ENCODE assay signal across 10 mouse cellular contexts in genomic region chr3:65586966-65587365, GRCm38 (mm10). TPM values are rescaled to one million over a fixed set of nuclear protein-coding genes. Genes with fewer than 3 reads are reported as not detected.
A peak's percentile ranks its signal among the peaks of the same experiment; 100 is the strongest.
DNase-seq lines count a peak whose midpoint lies in the region; ATAC-seq lines count a peak whose summit lies in the region.
"Had no signal": no experiment of that assay in that cellular context is flagged by ENCODE, and none has a peak within 500 bp of the region (broad histone marks: within the 10 kb centered on the region; RNA-seq: fewer than 3 reads in every experiment).

No protein-coding gene starts in this region.

- H3K27ac ChIP-seq in intestine, embryonic 14.5 days (ENCODE audit: low read depth), result no peak overlapping the region
- no peak overlapping the region for H3K27ac ChIP-seq in intestine, embryonic 16.5 days (ENCODE audit: low read length)
- H3K27ac ChIP-seq in embryonic facial prominence, embryonic 12.5 days, result no peak overlapping the region
- 0 out of 2 replicates have a peak overlapping the region, but pooled peaks have one; percentile 4 for H3K27ac ChIP-seq in hindbrain, embryonic 15.5 days (replicated peaks)
- no peak overlapping the region for H3K27ac ChIP-seq in midbrain, embryonic 14.5 days (replicated peaks; ENCODE audit: low read depth, low read length)

- H3K4me1 ChIP-seq in intestine, embryonic 14.5 days (replicated peaks; ENCODE audit: control insufficient read depth, insufficient read depth, low read length), result peaks cover 20% of the 10 kb centered on the region
- H3K4me1 ChIP-seq in intestine, embryonic 16.5 days (ENCODE audit: control insufficient read depth, insufficient read depth, low read length), result peaks cover 7% of the 10 kb centered on the region; the same call in 1 of the 2 replicates
- peaks cover 26% of the 10 kb centered on the region for H3K4me1 ChIP-seq in embryonic facial prominence, embryonic 12.5 days
- H3K4me1 ChIP-seq in hindbrain, embryonic 15.5 days (replicated peaks), result peaks cover 14% of the 10 kb centered on the region
- H3K4me1 ChIP-seq in midbrain, embryonic 14.5 days (ENCODE audit: control insufficient read depth, insufficient read depth, low read length), result peaks cover 8% of the 10 kb centered on the region; the same call in 1 of the 2 replicates

- DNase-seq in intestine, embryonic 14.5 days (ENCODE audit: low spot score), result no peak
- DNase-seq in midbrain, embryonic 14.5 days, result no peak
- no peak for DNase-seq in thymus, postnatal 14 days
- no peak for DNase-seq in cerebellum, adult 8-10 months

- ATAC-seq in intestine, embryonic 14.5 days (replicated peaks; ENCODE audit: low FRiP score, low TSS enrichment, low read depth), result no peak
- no peak for ATAC-seq in intestine, embryonic 16.5 days
- no peak for ATAC-seq in embryonic facial prominence, embryonic 12.5 days (ENCODE audit: insufficient number of reproducible peaks, insufficient read depth, low FRiP score, low TSS enrichment)
- no peak for ATAC-seq in hindbrain, embryonic 15.5 days (ENCODE audit: low FRiP score, low read depth)
- no peak for ATAC-seq in midbrain, embryonic 14.5 days (ENCODE audit: low FRiP score, low TSS enrichment)
- ATAC-seq in frontal cortex, adult (ENCODE audit: low TSS enrichment), result no peak; the same call in 1 of the 2 replicates

- no peaks in the 10 kb centered on the region for H3K27me3 ChIP-seq in intestine, embryonic 14.5 days (replicated peaks; ENCODE audit: control insufficient read depth, insufficient read depth, low read length)
- no peaks in the 10 kb centered on the region for H3K27me3 ChIP-seq in intestine, embryonic 16.5 days (replicated peaks; ENCODE audit: control insufficient read depth, insufficient read depth, low read length)
- H3K27me3 ChIP-seq in embryonic facial prominence, embryonic 12.5 days, result no peaks in the 10 kb centered on the region
- no peaks in the 10 kb centered on the region for H3K27me3 ChIP-seq in hindbrain, embryonic 15.5 days
- H3K27me3 ChIP-seq in midbrain, embryonic 14.5 days (ENCODE audit: control insufficient read depth, insufficient read depth, low read length), result no peaks in the 10 kb centered on the region; the same call in 1 of the 2 replicates

- H3K4me3 ChIP-seq in intestine, embryonic 14.5 days (ENCODE audit: low read depth, low read length), result no peak overlapping the region
- no peak overlapping the region; the same call in 1 of the 2 replicates for H3K4me3 ChIP-seq in intestine, embryonic 16.5 days (ENCODE audit: low read length)
- H3K4me3 ChIP-seq in embryonic facial prominence, embryonic 12.5 days, result peak overlapping the region; percentile 21; the same call in 1 of the 2 replicates
- peak overlapping the region; percentile 31; the same call in 1 of the 2 replicates for H3K4me3 ChIP-seq in hindbrain, embryonic 15.5 days
- no peak overlapping the region for H3K4me3 ChIP-seq in midbrain, embryonic 14.5 days (replicated peaks; ENCODE audit: low read depth, low read length)
- H3K4me3 ChIP-seq: erythroblast, embryonic 14.5 days had no signal

- H3K9ac ChIP-seq in intestine, embryonic 14.5 days (ENCODE audit: low read length), result peak overlapping the region; percentile 14; the same call in 1 of the 2 replicates
- no peak overlapping the region for H3K9ac ChIP-seq in intestine, embryonic 16.5 days (ENCODE audit: low read depth, low read length)
- no peak overlapping the region for H3K9ac ChIP-seq in embryonic facial prominence, embryonic 12.5 days
- peak overlapping the region; percentile 27; the same call in 1 of the 2 replicates for H3K9ac ChIP-seq in hindbrain, embryonic 15.5 days
- H3K9ac ChIP-seq in midbrain, embryonic 14.5 days (replicated peaks; ENCODE audit: low read length), result no peak overlapping the region

- 83% methylated on average over 2 of the region's 2 CpGs for WGBS in intestine, embryonic 14.5 days
- 89% methylated on average over 2 of the region's 2 CpGs for WGBS in intestine, embryonic 16.5 days
- 62% methylated on average over 2 of the region's 2 CpGs for WGBS in embryonic facial prominence, embryonic 12.5 days
- 68% methylated on average over 2 of the region's 2 CpGs for WGBS in hindbrain, embryonic 15.5 days
- WGBS in midbrain, embryonic 14.5 days, result 62% methylated on average over 2 of the region's 2 CpGs

- H3K4me2 ChIP-seq in intestine, embryonic 14.5 days (ENCODE audit: low read length), result peak overlapping the region; percentile 53
- no peak overlapping the region for H3K4me2 ChIP-seq in intestine, embryonic 16.5 days (ENCODE audit: low read depth, low read length)
- peak overlapping the region; percentile 44 for H3K4me2 ChIP-seq in embryonic facial prominence, embryonic 12.5 days (replicated peaks)
- H3K4me2 ChIP-seq in hindbrain, embryonic 15.5 days, result peak overlapping the region; percentile 64
- peak overlapping the region; percentile 49 for H3K4me2 ChIP-seq in midbrain, embryonic 14.5 days (ENCODE audit: low read length)

- no peaks in the 10 kb centered on the region for H3K9me3 ChIP-seq in intestine, embryonic 14.5 days (ENCODE audit: control insufficient read depth, low read length)
- no peaks in the 10 kb centered on the region for H3K9me3 ChIP-seq in intestine, embryonic 16.5 days (ENCODE audit: control insufficient read depth, low read length)
- no peaks in the 10 kb centered on the region for H3K9me3 ChIP-seq in embryonic facial prominence, embryonic 12.5 days
- no peaks in the 10 kb centered on the region for H3K9me3 ChIP-seq in hindbrain, embryonic 15.5 days
- no peaks in the 10 kb centered on the region for H3K9me3 ChIP-seq in midbrain, embryonic 14.5 days (ENCODE audit: control insufficient read depth, low read length)
- H3K9me3 ChIP-seq: G1E had no signal

- no peaks in the 10 kb centered on the region for H3K36me3 ChIP-seq in intestine, embryonic 14.5 days (ENCODE audit: control insufficient read depth, insufficient read depth, low read length)
- H3K36me3 ChIP-seq in intestine, embryonic 16.5 days (ENCODE audit: control insufficient read depth, insufficient read depth, low read length), result no peaks in the 10 kb centered on the region
- H3K36me3 ChIP-seq in embryonic facial prominence, embryonic 12.5 days, result no peaks in the 10 kb centered on the region
- H3K36me3 ChIP-seq in hindbrain, embryonic 15.5 days, result no peaks in the 10 kb centered on the region
- H3K36me3 ChIP-seq in midbrain, embryonic 14.5 days (ENCODE audit: control insufficient read depth, insufficient read depth, low read length), result no peaks in the 10 kb centered on the region
- H3K36me3 ChIP-seq: G1E had no signal

RNA-seq across cellular contexts. Expression of gene Tiparp, which starts 58.8 kb away (rescaled TPM):
- 46.1 and 49.5 TPM in 2 replicates for polyA plus RNA-seq in intestine, embryonic 14.5 days (2014; fragmentation: Nextera tagmentation; extraction: Ambion mirVana)
- polyA plus RNA-seq in intestine, embryonic 16.5 days (2015; fragmentation: Nextera tagmentation; extraction: Ambion mirVana), result 39.5 and 41.9 TPM in 2 replicates
- 34.8 and 37.8 TPM in 2 replicates for polyA plus RNA-seq in embryonic facial prominence, embryonic 12.5 days (2016; fragmentation: Nextera tagmentation; extraction: Ambion mirVana)
- polyA plus RNA-seq in hindbrain, embryonic 15.5 days (2015; fragmentation: Nextera tagmentation; extraction: Ambion mirVana), result 31.0 and 31.1 TPM in 2 replicates
- 23.2 and 31.8 TPM in 2 replicates for polyA plus RNA-seq in midbrain, embryonic 14.5 days (2014; fragmentation: Nextera tagmentation; extraction: Ambion mirVana)

Comparison
In these comparisons a context has a peak if more than half of its experiments do, and no peak if none do; other contexts are left out.
1. H3K9ac ChIP-seq: peak in intestine, embryonic 14.5 days (single experiment) and hindbrain, embryonic 15.5 days (single experiment); none in intestine, embryonic 16.5 days (single experiment), embryonic facial prominence, embryonic 12.5 days (single experiment) and midbrain, embryonic 14.5 days (single experiment).
2. H3K4me3 ChIP-seq: peak in embryonic facial prominence, embryonic 12.5 days (single experiment) and hindbrain, embryonic 15.5 days (single experiment); none in intestine, embryonic 14.5 days (single experiment), intestine, embryonic 16.5 days (single experiment) and midbrain, embryonic 14.5 days (single experiment).